In the genomic region with DNA sequence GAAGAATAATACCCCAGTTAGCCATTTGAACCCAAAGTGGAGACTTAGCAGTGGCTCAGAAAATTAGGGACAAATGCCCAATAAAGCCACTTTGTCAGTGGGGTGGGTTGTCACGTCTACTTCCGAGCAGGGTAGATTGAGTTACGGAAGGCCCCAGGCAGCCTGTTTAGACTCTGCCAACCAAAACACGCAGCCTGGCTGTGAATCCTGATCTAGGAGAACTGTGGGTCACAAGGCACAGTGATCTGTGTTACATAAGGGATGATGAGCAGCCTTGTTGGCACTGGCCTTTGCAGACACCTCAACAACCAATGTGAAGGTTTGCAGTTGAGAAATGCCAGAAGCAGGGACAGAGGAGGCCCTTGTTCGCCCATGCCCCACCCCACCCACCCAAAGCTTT, we compare ENCODE assay signal across 11 mouse cellular contexts.
DNase-seq lines count a peak whose midpoint lies in the region; ATAC-seq and TF ChIP-seq lines count a peak whose summit lies in the region.
"Had no signal": no experiment of that assay in that cellular context is flagged by ENCODE, and none has a peak within 500 bp of the region (broad histone marks: within the 10 kb centered on the region; RNA-seq: fewer than 3 reads in every experiment).

No protein-coding gene starts in this region.

- H3K36me3 ChIP-seq in forebrain, embryonic 12.5 days (replicated peaks): no peaks in the 10 kb centered on the region
- H3K36me3 ChIP-seq in forebrain, postnatal 0 days (ENCODE audit: insufficient read depth): no peaks in the 10 kb centered on the region
- H3K36me3 ChIP-seq: embryonic facial prominence, embryonic 13.5 days had no signal

- no peak for ATAC-seq in forebrain, embryonic 12.5 days (ENCODE audit: low FRiP score)
- ATAC-seq in forebrain, postnatal 0 days: no peak

- H3K4me2 ChIP-seq in forebrain, embryonic 12.5 days: no peak overlapping the region
- H3K4me2 ChIP-seq in forebrain, postnatal 0 days (ENCODE audit: low read depth): no peak overlapping the region
- H3K4me2 ChIP-seq: embryonic facial prominence, embryonic 13.5 days had no signal

- DNase-seq in kidney, adult 11 months: peak; percentile 55
- DNase-seq in kidney, postnatal 10 days: no peak
- DNase-seq in 3134 (ENCODE audit: extremely low read depth, insufficient read length, low spot score): peak; percentile 28
- peak; percentile 17 for DNase-seq in Muller cell, postnatal 12 days (ENCODE audit: inconsistent ontology term)
- DNase-seq in gonadal fat pad, adult 2 months (ENCODE audit: low read depth): peak; percentile 19
- DNase-seq in forebrain, postnatal 0 days: no peak
- DNase-seq: lung, adult 2 months; right cerebral cortex, postnatal 14 days; thymus, postnatal 36 days had no signal

- H3K9me3 ChIP-seq in forebrain, embryonic 12.5 days: no peaks in the 10 kb centered on the region
- no peaks in the 10 kb centered on the region for H3K9me3 ChIP-seq in forebrain, postnatal 0 days (ENCODE audit: low read length)
- H3K9me3 ChIP-seq: embryonic facial prominence, embryonic 13.5 days had no signal

- TF ChIP-seq CTCF in forebrain, postnatal 0 days (IDR thresholded peaks at IDR 0.05; ENCODE audit: low read depth): no peak

- 79% methylated on average over 5 of the region's 5 CpGs for WGBS in forebrain, embryonic 12.5 days
- 75% methylated on average over 5 of the region's 5 CpGs for WGBS in forebrain, postnatal 0 days

- H3K9ac ChIP-seq in forebrain, embryonic 12.5 days: no peak overlapping the region
- H3K9ac ChIP-seq in forebrain, postnatal 0 days: no peak overlapping the region
- H3K9ac ChIP-seq: embryonic facial prominence, embryonic 13.5 days had no signal

- H3K4me3 ChIP-seq in forebrain, embryonic 12.5 days (replicated peaks): no peak overlapping the region
- no peak overlapping the region for H3K4me3 ChIP-seq in forebrain, postnatal 0 days (ENCODE audit: low read depth, low read length)
- H3K4me3 ChIP-seq: embryonic facial prominence, embryonic 13.5 days had no signal

- H3K27me3 ChIP-seq in forebrain, embryonic 12.5 days: no peaks in the 10 kb centered on the region
- H3K27me3 ChIP-seq in forebrain, postnatal 0 days (ENCODE audit: insufficient read depth, low read length): no peaks in the 10 kb centered on the region
- H3K27me3 ChIP-seq: embryonic facial prominence, embryonic 13.5 days had no signal

- H3K4me1 ChIP-seq in forebrain, embryonic 12.5 days: no peaks in the 10 kb centered on the region
- no peaks in the 10 kb centered on the region for H3K4me1 ChIP-seq in forebrain, postnatal 0 days (ENCODE audit: insufficient read depth)

- no peak overlapping the region for H3K27ac ChIP-seq in forebrain, embryonic 12.5 days
- H3K27ac ChIP-seq in forebrain, postnatal 0 days (ENCODE audit: low read depth, low read length): no peak overlapping the region
- H3K27ac ChIP-seq: embryonic facial prominence, embryonic 13.5 days had no signal

Comparison
In these comparisons a context has a peak if more than half of its experiments do, and no peak if none do; other contexts are left out.
1. DNase-seq: peak in kidney, adult 11 months (single experiment), 3134 (single experiment), Muller cell, postnatal 12 days (single experiment) and gonadal fat pad, adult 2 months (single experiment); none in kidney, postnatal 10 days (single experiment) and forebrain, postnatal 0 days (single experiment).